Mouse (Mus musculus): ENCODE measurements around the gene Sprr2k. TPM values are rescaled to one million over a fixed set of nuclear protein-coding genes. Genes with fewer than 3 reads are reported as not detected.

Gene Sprr2k
- not detected in 2 replicates for polyA plus RNA-seq (2014; fragmentation: Nextera tagmentation; extraction: Ambion mirVana)

GRCm38 (mm10) chr3:92432282-92432681 lies at the start of gene Sprr2k:
TSS of gene Sprr2k (plus strand) at chr3:92432582.
- ATAC-seq (ENCODE audit: insufficient number of reproducible peaks, insufficient read depth, low FRiP score, low read depth): no peak
- Histone ChIP-seq H3K27ac (replicated peaks in 1 of 2; ENCODE audit: control insufficient read depth in 1 of 2, insufficient read depth in 1 of 2, low read depth in 2 of 2, low read length in 2 of 2) (no peak within 1 kb of the TSS), H3K9me3 (ENCODE audit: control insufficient read depth, low read length) (no peaks in the 10 kb centered on the region), H3K36me3 (ENCODE audit: control insufficient read depth, insufficient read depth, low read length) (no peaks in the 10 kb centered on the region), H3K27me3 (ENCODE audit: control insufficient read depth, insufficient read depth, low read length) (no peaks in the 10 kb centered on the region), H3K9ac (ENCODE audit: low read length) (no peak within 1 kb of the TSS), H3K4me3 (ENCODE audit: control insufficient read depth in 1 of 2, insufficient read depth in 1 of 2, low read depth in 1 of 2, low read length in 2 of 2) (no peak within 1 kb of the TSS), H3K4me2 (ENCODE audit: low read length) (no peak within 1 kb of the TSS), H3K4me1 (ENCODE audit: control insufficient read depth in 2 of 2, insufficient read depth in 2 of 2, low read length in 2 of 2) (no peaks in the 10 kb centered on the region)
- WGBS: 85% methylated on average over 2 of the region's 2 CpGs

GRCm38 (mm10) chr3:92385385-92385784 lies 47.0 kb upstream of the Sprr2k start, which contains the start of gene Sprr2h:
TSS of gene Sprr2h (plus strand) at chr3:92385685.
- Histone ChIP-seq H3K4me3 (ENCODE audit: control insufficient read depth in 1 of 2, insufficient read depth in 1 of 2, low read depth in 1 of 2, low read length in 2 of 2) (no peak within 1 kb of the TSS), H3K27ac (replicated peaks in 1 of 2; ENCODE audit: control insufficient read depth in 1 of 2, insufficient read depth in 1 of 2, low read depth in 2 of 2, low read length in 2 of 2) (no peak within 1 kb of the TSS), H3K36me3 (ENCODE audit: control insufficient read depth, insufficient read depth, low read length) (no peaks in the 10 kb centered on the region), H3K27me3 (ENCODE audit: control insufficient read depth, insufficient read depth, low read length) (no peaks in the 10 kb centered on the region), H3K4me1 (ENCODE audit: control insufficient read depth in 2 of 2, insufficient read depth in 2 of 2, low read length in 2 of 2) (no peaks in the 10 kb centered on the region), H3K9ac (ENCODE audit: low read length) (no peak within 1 kb of the TSS), H3K4me2 (ENCODE audit: low read length) (no peak within 1 kb of the TSS), H3K9me3 (ENCODE audit: control insufficient read depth, low read length) (no peaks in the 10 kb centered on the region)
- no peak for ATAC-seq (ENCODE audit: insufficient number of reproducible peaks, insufficient read depth, low FRiP score, low read depth)
- 81% methylated on average over 1 of the region's 1 CpGs for WGBS

GRCm38 (mm10) chr3:92394301-92394700 lies 38.1 kb upstream of the Sprr2k start:
- no peak overlapping the region for H3K9ac ChIP-seq (ENCODE audit: low read length)
- no peaks in the 10 kb centered on the region for H3K27me3 ChIP-seq (ENCODE audit: control insufficient read depth, insufficient read depth, low read length)
- H3K4me2 ChIP-seq (ENCODE audit: low read length): no peak overlapping the region
- no peaks in the 10 kb centered on the region for H3K4me1 ChIP-seq (ENCODE audit: control insufficient read depth in 2 of 2, insufficient read depth in 2 of 2, low read length in 2 of 2)
- H3K36me3 ChIP-seq (ENCODE audit: control insufficient read depth, insufficient read depth, low read length): no peaks in the 10 kb centered on the region
- ATAC-seq (ENCODE audit: insufficient number of reproducible peaks, insufficient read depth, low FRiP score, low read depth): no peak
- no peak overlapping the region for H3K27ac ChIP-seq (replicated peaks in 1 of 2; ENCODE audit: control insufficient read depth in 1 of 2, insufficient read depth in 1 of 2, low read depth in 2 of 2, low read length in 2 of 2)
- H3K4me3 ChIP-seq (ENCODE audit: control insufficient read depth in 1 of 2, insufficient read depth in 1 of 2, low read depth in 1 of 2, low read length in 2 of 2): no peak overlapping the region
- no peaks in the 10 kb centered on the region for H3K9me3 ChIP-seq (ENCODE audit: control insufficient read depth, low read length)
- WGBS: 43% methylated on average over 1 of the region's 1 CpGs

GRCm38 (mm10) chr3:92407691-92408090 lies 24.7 kb upstream of the Sprr2k start, which contains the start of gene Sprr2i:
TSS of gene Sprr2i (plus strand) at chr3:92407991.
- no peaks in the 10 kb centered on the region for H3K4me1 ChIP-seq (ENCODE audit: control insufficient read depth in 2 of 2, insufficient read depth in 2 of 2, low read length in 2 of 2)

GRCm38 (mm10) chr3:92417782-92418181 lies 14.6 kb upstream of the Sprr2k start, which contains the start of gene Sprr2j-ps:
TSS of gene Sprr2j-ps (plus strand) at chr3:92418082.
- no peak for ATAC-seq (ENCODE audit: insufficient number of reproducible peaks, insufficient read depth, low FRiP score, low read depth)
- H3K36me3 ChIP-seq (ENCODE audit: control insufficient read depth, insufficient read depth, low read length): no peaks in the 10 kb centered on the region
- H3K9me3 ChIP-seq (ENCODE audit: control insufficient read depth, low read length): no peaks in the 10 kb centered on the region
- H3K27ac ChIP-seq (replicated peaks in 1 of 2; ENCODE audit: control insufficient read depth in 1 of 2, insufficient read depth in 1 of 2, low read depth in 2 of 2, low read length in 2 of 2): no peak within 1 kb of the TSS
- H3K4me3 ChIP-seq (ENCODE audit: control insufficient read depth in 1 of 2, insufficient read depth in 1 of 2, low read depth in 1 of 2, low read length in 2 of 2): no peak within 1 kb of the TSS
- H3K4me2 ChIP-seq (ENCODE audit: low read length): no peak within 1 kb of the TSS
- H3K4me1 ChIP-seq (ENCODE audit: control insufficient read depth in 2 of 2, insufficient read depth in 2 of 2, low read length in 2 of 2): no peaks in the 10 kb centered on the region
- H3K27me3 ChIP-seq (ENCODE audit: control insufficient read depth, insufficient read depth, low read length): no peaks in the 10 kb centered on the region
- 86% methylated on average over 2 of the region's 2 CpGs for WGBS
- no peak within 1 kb of the TSS for H3K9ac ChIP-seq (ENCODE audit: low read length)

More at GRCm38 (mm10) chr3:92407691-92408090, 24.7 kb upstream of the Sprr2k start, which contains the start of gene Sprr2i:
- Histone ChIP-seq H3K4me2 (ENCODE audit: low read length) (no peak within 1 kb of the TSS), H3K36me3 (ENCODE audit: control insufficient read depth, insufficient read depth, low read length) (no peaks in the 10 kb centered on the region), H3K27ac (replicated peaks in 1 of 2; ENCODE audit: control insufficient read depth in 1 of 2, insufficient read depth in 1 of 2, low read depth in 2 of 2, low read length in 2 of 2) (no peak within 1 kb of the TSS), H3K9ac (ENCODE audit: low read length) (no peak within 1 kb of the TSS), H3K27me3 (ENCODE audit: control insufficient read depth, insufficient read depth, low read length) (no peaks in the 10 kb centered on the region), H3K4me3 (ENCODE audit: control insufficient read depth in 1 of 2, insufficient read depth in 1 of 2, low read depth in 1 of 2, low read length in 2 of 2) (no peak within 1 kb of the TSS), H3K9me3 (ENCODE audit: control insufficient read depth, low read length) (no peaks in the 10 kb centered on the region)
- 83% methylated on average over 2 of the region's 2 CpGs for WGBS
- no peak for ATAC-seq (ENCODE audit: insufficient number of reproducible peaks, insufficient read depth, low FRiP score, low read depth)

GRCm38 (mm10) chr3:92429323-92429722 lies 3.1 kb upstream of the Sprr2k start, which contains the start of gene Gm9774:
TSS of gene Gm9774 (minus strand) at chr3:92429423.
- no peak within 1 kb of the TSS for H3K9ac ChIP-seq (ENCODE audit: low read length)
- H3K4me2 ChIP-seq (ENCODE audit: low read length): no peak within 1 kb of the TSS
- H3K36me3 ChIP-seq (ENCODE audit: control insufficient read depth, insufficient read depth, low read length): no peaks in the 10 kb centered on the region
- 87% methylated on average over 6 of the region's 6 CpGs for WGBS
- H3K9me3 ChIP-seq (ENCODE audit: control insufficient read depth, low read length): no peaks in the 10 kb centered on the region
- H3K4me1 ChIP-seq (ENCODE audit: control insufficient read depth in 2 of 2, insufficient read depth in 2 of 2, low read length in 2 of 2): no peaks in the 10 kb centered on the region
- no peak for ATAC-seq (ENCODE audit: insufficient number of reproducible peaks, insufficient read depth, low FRiP score, low read depth)
- no peaks in the 10 kb centered on the region for H3K27me3 ChIP-seq (ENCODE audit: control insufficient read depth, insufficient read depth, low read length)
- H3K4me3 ChIP-seq (ENCODE audit: control insufficient read depth in 1 of 2, insufficient read depth in 1 of 2, low read depth in 1 of 2, low read length in 2 of 2): no peak within 1 kb of the TSS
- no peak within 1 kb of the TSS for H3K27ac ChIP-seq (replicated peaks in 1 of 2; ENCODE audit: control insufficient read depth in 1 of 2, insufficient read depth in 1 of 2, low read depth in 2 of 2, low read length in 2 of 2)

GRCm38 (mm10) chr3:92438689-92439088 lies 6.3 kb downstream of the Sprr2k start, which contains the start of gene Sprr1b:
TSS of gene Sprr1b (minus strand) at chr3:92438789.
- H3K27me3 ChIP-seq (ENCODE audit: control insufficient read depth, insufficient read depth, low read length): no peaks in the 10 kb centered on the region
- 89% methylated on average over 3 of the region's 3 CpGs for WGBS

GRCm38 (mm10) chr3:92440177-92440576 lies 7.8 kb downstream of the Sprr2k start:
- Histone ChIP-seq H3K9ac (ENCODE audit: low read length) (no peak overlapping the region), H3K9me3 (ENCODE audit: control insufficient read depth, low read length) (no peaks in the 10 kb centered on the region), H3K4me2 (ENCODE audit: low read length) (no peak overlapping the region), H3K36me3 (ENCODE audit: control insufficient read depth, insufficient read depth, low read length) (no peaks in the 10 kb centered on the region), H3K4me1 (ENCODE audit: control insufficient read depth in 2 of 2, insufficient read depth in 2 of 2, low read length in 2 of 2) (no peaks in the 10 kb centered on the region), H3K4me3 (ENCODE audit: control insufficient read depth in 1 of 2, insufficient read depth in 1 of 2, low read depth in 1 of 2, low read length in 2 of 2) (no peak overlapping the region), H3K27ac (replicated peaks in 1 of 2; ENCODE audit: control insufficient read depth in 1 of 2, insufficient read depth in 1 of 2, low read depth in 2 of 2, low read length in 2 of 2) (no peak overlapping the region), H3K27me3 (ENCODE audit: control insufficient read depth, insufficient read depth, low read length) (no peaks in the 10 kb centered on the region)
- no peak for ATAC-seq (ENCODE audit: insufficient number of reproducible peaks, insufficient read depth, low FRiP score, low read depth)
- WGBS: 80% methylated on average over 3 of the region's 3 CpGs

More at GRCm38 (mm10) chr3:92438689-92439088, 6.3 kb downstream of the Sprr2k start, which contains the start of gene Sprr1b:
- H3K4me2 ChIP-seq (ENCODE audit: low read length): no peak within 1 kb of the TSS
- H3K4me3 ChIP-seq (ENCODE audit: control insufficient read depth in 1 of 2, insufficient read depth in 1 of 2, low read depth in 1 of 2, low read length in 2 of 2): no peak within 1 kb of the TSS
- no peak for ATAC-seq (ENCODE audit: insufficient number of reproducible peaks, insufficient read depth, low FRiP score, low read depth)
- no peaks in the 10 kb centered on the region for H3K4me1 ChIP-seq (ENCODE audit: control insufficient read depth in 2 of 2, insufficient read depth in 2 of 2, low read length in 2 of 2)
- no peaks in the 10 kb centered on the region for H3K36me3 ChIP-seq (ENCODE audit: control insufficient read depth, insufficient read depth, low read length)
- H3K9ac ChIP-seq (ENCODE audit: low read length): no peak within 1 kb of the TSS
- no peak within 1 kb of the TSS for H3K27ac ChIP-seq (replicated peaks in 1 of 2; ENCODE audit: control insufficient read depth in 1 of 2, insufficient read depth in 1 of 2, low read depth in 2 of 2, low read length in 2 of 2)
- H3K9me3 ChIP-seq (ENCODE audit: control insufficient read depth, low read length): no peaks in the 10 kb centered on the region
